Mouse (Mus musculus) stomach, embryonic 15.5 days (tissue): ENCODE measurements around the gene Sec22b. TPM values are rescaled to one million over a fixed set of nuclear protein-coding genes. Genes with fewer than 3 reads are reported as not detected.

ENCODE experiments used
- ATAC-seq: fragments of 200-750 bp; cut with Nextera tagmentation; 2 replicates; pipeline ENCODE4 v1.8.0; 2017; ENCODE audit warnings: low read depth, moderate number of reproducible peaks, moderate TSS enrichment; ENCODE audit not compliant: insufficient read depth, low FRiP score
- H3K27ac ChIP-seq: fragments of 300-500 bp; sonication (generic); 2 replicates; pipeline ENCODE4 v1.5.1; 2015; ENCODE audit warnings: mild to moderate bottlenecking, inconsistent platforms
- H3K27me3 ChIP-seq: fragments of 300-500 bp; sonication (generic); replicated peaks from 2 replicates; pipeline ENCODE4 v1.6.1; 2015; ENCODE audit warnings: inconsistent platforms
- H3K36me3 ChIP-seq: fragments of 300-500 bp; sonication (generic); 2 replicates; pipeline ENCODE4 v1.6.1; 2015; ENCODE audit warnings: inconsistent platforms
- H3K4me1 ChIP-seq: fragments of 300-500 bp; sonication (generic); 2 replicates; pipeline ENCODE4 v1.6.1; 2015; ENCODE audit warnings: inconsistent platforms
- H3K4me2 ChIP-seq: fragments of 300-500 bp; sonication (generic); 2 replicates; pipeline ENCODE4 v1.6.1; 2015; ENCODE audit warnings: mild to moderate bottlenecking, inconsistent platforms
- H3K4me3 ChIP-seq: fragments of 300-500 bp; sonication (generic); replicated peaks from 2 replicates; pipeline ENCODE4 v1.5.1; 2015; ENCODE audit warnings: inconsistent platforms
- H3K9ac ChIP-seq: fragments of 300-500 bp; sonication (generic); 2 replicates; pipeline ENCODE4 v1.6.1; 2015; ENCODE audit warnings: inconsistent platforms
- H3K9me3 ChIP-seq: fragments of 300-500 bp; sonication (generic); 2 replicates; pipeline ENCODE4 v1.6.1; 2016; ENCODE audit warnings: inconsistent platforms
- WGBS: fragments of 180-500 bp; shearing (Covaris S2); methylation state at CpG from one replicate; pipeline ENCODE4 v1.1.7; 2015; 5-methylcytosine and 5-hydroxymethylcytosine counted together
- polyA plus RNA-seq: library from polyadenylated mRNA; unstranded; fragments of >200 nt; fragmentation: Nextera tagmentation; extraction: Ambion mirVana; gene quantifications from 2 replicates; pipeline ENCODE4 v1.2.1, GENCODE M21; 2015

The Sec22b gene
- 139 and 143 TPM in 2 replicates for polyA plus RNA-seq

DNA sequence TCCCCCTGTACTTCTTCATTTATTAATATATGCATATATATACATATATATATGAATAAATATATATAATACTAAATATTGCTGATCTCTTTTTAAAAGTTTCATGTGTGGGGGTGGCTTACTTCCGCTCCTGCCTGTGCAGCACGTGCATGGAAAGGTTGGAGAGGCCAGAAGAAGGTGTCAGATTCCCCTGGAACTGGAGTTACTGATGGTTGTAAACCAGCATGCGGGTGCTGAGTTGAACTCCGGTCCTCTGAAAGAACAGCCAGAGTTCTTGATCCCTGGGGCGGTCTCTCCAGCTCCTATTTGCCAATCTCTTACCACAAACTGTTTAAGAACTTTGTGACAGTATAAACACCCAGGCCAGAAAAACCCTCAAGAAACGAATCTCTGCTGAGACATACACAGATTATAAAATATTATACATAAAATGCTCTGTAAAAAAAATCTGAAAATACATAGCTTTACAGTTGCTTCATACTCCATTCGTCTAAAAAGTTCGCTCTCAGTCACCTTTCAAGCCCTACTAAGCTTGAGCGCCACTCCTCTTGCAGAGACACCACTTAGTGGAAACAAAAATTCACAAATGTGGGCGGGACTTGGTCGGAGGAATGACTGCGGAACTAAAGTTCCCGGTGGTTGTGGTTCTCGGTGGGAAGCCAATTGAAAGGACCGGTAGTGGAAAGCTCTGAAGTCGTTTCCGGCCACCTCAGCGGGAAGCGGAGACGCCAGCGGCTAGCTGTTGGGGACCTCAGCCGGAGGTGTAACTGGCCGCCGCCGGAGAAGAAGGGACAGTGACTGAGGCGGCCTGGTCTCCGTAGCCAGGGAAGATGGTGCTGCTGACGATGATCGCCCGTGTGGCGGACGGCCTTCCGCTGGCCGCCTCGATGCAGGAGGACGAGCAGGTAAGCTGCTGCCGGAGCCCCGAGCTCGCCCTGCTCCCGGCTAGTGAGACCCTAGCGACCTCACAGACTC is at the start of gene Sec22b:
Gene Sec22b (plus strand): TSS at position 675 of the 975 bp plus-strand sequence.
- Histone ChIP-seq H3K9me3 (no peaks in the 10 kb centered on the region), H3K27ac (peak within 1 kb of the TSS; percentile 67), H3K9ac (peak within 1 kb of the TSS; percentile 82), H3K4me2 (peak within 1 kb of the TSS; percentile 81), H3K4me3 (peak within 1 kb of the TSS; percentile 78), H3K4me1 (peaks cover 9% of the 10 kb centered on the region; the same call in 1 of the 2 replicates), H3K36me3 (no peaks in the 10 kb centered on the region), H3K27me3 (no peaks in the 10 kb centered on the region)
- peak; percentile 81 for ATAC-seq
- WGBS = 2% methylated on average over 41 of the region's 41 CpGs

DNA sequence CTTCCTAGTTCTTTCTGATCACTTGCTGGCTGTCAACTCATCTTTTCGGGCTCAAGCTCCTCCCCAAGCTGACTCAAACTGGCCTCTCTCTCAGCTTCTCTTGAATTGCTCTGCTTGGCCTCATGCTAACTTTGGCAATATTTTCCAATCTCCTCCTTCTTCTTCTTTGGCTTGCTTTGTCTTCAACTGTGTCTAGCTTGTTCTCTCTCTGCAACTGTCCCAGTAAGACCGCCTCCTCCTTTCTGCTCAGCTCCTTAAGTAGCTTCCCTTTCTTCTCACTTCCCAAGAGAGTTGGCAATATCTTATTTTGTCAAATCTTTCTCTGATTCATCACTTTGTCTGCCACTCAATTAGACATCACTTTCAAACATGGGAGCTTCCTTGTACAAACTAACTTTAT is 49.2 kb upstream of the Sec22b start:
- Histone ChIP-seq H3K27me3 (no peaks in the 10 kb centered on the region), H3K4me3 (no peak overlapping the region), H3K27ac (no peak overlapping the region), H3K4me2 (no peak overlapping the region), H3K4me1 (no peaks in the 10 kb centered on the region), H3K36me3 (no peaks in the 10 kb centered on the region), H3K9ac (no peak overlapping the region), H3K9me3 (no peaks in the 10 kb centered on the region)
- no peak for ATAC-seq
- WGBS = 77% methylated on average over 2 of the region's 2 CpGs

DNA sequence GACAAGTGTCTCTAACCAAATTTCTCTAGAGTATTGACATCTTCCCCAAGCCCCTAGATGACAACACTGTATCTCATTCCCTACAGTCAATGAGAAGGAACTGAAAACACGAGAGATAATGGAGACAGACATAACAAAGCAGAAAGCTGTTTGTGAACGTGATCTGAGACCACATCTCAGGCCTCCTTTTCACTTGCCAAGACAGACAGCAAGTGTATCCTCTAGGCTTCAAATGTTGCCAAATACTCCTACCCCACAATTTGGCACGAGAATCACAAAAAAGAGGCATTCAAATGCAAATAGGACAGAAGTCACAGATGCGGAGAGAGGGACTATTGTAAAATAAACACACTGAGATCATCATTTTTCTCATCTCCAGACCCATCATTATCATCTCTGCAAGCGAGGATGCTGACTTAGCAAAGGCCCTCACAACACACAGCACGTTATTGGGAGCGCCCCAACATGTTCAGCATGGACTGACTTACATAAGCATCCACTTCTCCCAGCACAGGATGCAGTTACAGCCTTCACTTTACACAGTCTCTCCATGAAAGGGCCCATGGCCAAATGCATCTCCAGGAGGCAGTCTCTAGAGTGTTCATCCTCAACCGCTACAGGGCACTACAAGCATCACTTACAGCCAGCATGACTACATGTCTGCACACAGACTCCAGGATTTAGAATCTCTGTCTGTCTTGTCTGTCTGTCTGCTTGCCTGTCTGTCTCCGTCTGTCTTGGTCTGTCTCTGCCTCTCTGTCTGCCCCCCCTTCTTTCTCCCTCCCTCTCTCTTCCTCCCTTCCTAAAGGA is 46.2 kb upstream of the Sec22b start:
- no peaks in the 10 kb centered on the region for H3K4me1 ChIP-seq
- no peaks in the 10 kb centered on the region for H3K9me3 ChIP-seq
- no peak overlapping the region for H3K27ac ChIP-seq
- ATAC-seq = no peak
- 69% methylated on average over 9 of the region's 9 CpGs for WGBS
- H3K27me3 ChIP-seq = no peaks in the 10 kb centered on the region
- no peak overlapping the region for H3K4me3 ChIP-seq
- H3K9ac ChIP-seq = no peak overlapping the region
- H3K4me2 ChIP-seq = no peak overlapping the region
- no peaks in the 10 kb centered on the region for H3K36me3 ChIP-seq

DNA sequence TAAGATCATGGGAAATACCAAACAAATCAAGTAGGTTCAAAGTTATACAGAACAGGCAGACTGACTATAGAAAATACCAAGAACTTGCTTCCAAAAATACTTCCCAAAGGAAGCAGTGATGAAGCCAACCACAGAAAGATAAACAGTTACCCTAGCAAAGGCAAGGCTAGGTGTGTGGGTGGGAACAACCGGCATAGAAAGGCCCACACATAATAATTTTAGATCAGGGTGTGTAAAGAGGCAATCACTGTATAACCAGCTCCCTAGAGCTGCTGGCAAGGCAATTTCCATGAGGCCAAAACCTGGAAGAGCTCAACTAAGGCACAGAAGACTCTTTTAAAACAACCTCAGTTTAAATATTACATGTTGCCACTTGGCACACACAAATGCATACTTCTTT is 41.6 kb upstream of the Sec22b start:
- Histone ChIP-seq H3K36me3 (no peaks in the 10 kb centered on the region), H3K9me3 (no peaks in the 10 kb centered on the region), H3K27ac (no peak overlapping the region), H3K4me1 (no peaks in the 10 kb centered on the region), H3K4me3 (no peak overlapping the region), H3K27me3 (no peaks in the 10 kb centered on the region), H3K4me2 (no peak overlapping the region), H3K9ac (no peak overlapping the region)
- no peak for ATAC-seq
- 64% methylated on average over 1 of the region's 1 CpGs for WGBS

DNA sequence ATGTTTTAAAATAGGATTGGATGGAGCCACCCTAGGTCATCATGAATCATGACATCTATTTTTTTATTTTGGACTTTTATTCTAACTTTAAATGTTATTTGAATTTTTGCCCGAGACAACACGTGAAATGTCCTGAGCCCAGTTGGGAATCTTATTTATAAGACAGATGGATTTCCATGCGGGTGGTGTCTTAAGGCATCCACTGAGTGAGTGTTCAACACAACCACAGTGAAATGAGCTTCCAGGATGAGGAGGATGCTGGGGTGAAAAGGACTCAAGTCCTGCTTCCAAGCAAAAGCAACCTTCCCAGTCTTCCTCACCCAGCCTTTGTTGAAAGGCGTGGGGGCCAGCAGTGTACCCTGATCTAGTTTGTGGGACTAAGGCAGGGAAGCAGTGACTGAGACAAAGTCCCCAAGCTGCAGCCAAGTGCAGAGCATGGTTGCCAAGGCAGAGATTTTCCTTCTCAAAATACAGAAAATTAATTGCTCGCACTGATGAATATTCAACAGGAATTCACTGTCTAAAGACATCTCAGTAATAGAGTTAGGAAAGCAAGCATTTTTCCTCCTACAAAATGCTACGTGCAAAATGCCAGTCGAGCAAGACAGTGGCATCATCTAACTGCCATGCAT is 40.1 kb upstream of the Sec22b start:
- no peaks in the 10 kb centered on the region for H3K4me1 ChIP-seq
- WGBS = 86% methylated on average over 7 of the region's 7 CpGs
- no peak overlapping the region for H3K9ac ChIP-seq
- H3K9me3 ChIP-seq = no peaks in the 10 kb centered on the region
- no peak overlapping the region for H3K4me3 ChIP-seq
- H3K4me2 ChIP-seq = no peak overlapping the region
- no peak for ATAC-seq
- no peaks in the 10 kb centered on the region for H3K27me3 ChIP-seq
- no peaks in the 10 kb centered on the region for H3K36me3 ChIP-seq
- no peak overlapping the region for H3K27ac ChIP-seq

DNA sequence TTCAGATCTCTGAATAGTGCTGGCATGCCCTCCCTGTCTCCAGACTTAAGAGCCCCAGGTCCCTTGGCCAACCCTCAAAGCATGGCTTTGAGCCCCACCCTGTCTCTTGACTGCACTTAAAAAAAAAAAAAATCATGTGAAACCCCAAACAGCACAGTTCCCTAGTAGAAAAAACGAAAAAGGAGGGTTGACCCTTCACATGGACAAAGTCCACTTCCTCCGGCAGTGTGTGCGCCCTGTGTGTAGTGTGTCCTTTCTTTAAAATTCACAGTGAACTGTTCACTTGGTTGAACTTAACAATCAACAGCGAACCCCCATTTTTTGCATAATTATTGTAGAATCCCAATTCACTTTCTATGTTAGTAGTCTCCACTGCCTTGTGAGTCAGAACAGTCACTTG is 34.3 kb upstream of the Sec22b start:
- Histone ChIP-seq H3K4me3 (peak overlapping the region; percentile 48; the same call in 1 of the 2 replicates), H3K27ac (no peak overlapping the region), H3K9me3 (no peaks in the 10 kb centered on the region), H3K27me3 (no peaks in the 10 kb centered on the region), H3K4me1 (peaks cover 4% of the 10 kb centered on the region; the same call in 1 of the 2 replicates), H3K36me3 (no peaks in the 10 kb centered on the region), H3K9ac (no peak overlapping the region), H3K4me2 (peak overlapping the region; percentile 95; the same call in 1 of the 2 replicates)
- WGBS = 64% methylated on average over 4 of the region's 4 CpGs
- ATAC-seq = no peak

DNA sequence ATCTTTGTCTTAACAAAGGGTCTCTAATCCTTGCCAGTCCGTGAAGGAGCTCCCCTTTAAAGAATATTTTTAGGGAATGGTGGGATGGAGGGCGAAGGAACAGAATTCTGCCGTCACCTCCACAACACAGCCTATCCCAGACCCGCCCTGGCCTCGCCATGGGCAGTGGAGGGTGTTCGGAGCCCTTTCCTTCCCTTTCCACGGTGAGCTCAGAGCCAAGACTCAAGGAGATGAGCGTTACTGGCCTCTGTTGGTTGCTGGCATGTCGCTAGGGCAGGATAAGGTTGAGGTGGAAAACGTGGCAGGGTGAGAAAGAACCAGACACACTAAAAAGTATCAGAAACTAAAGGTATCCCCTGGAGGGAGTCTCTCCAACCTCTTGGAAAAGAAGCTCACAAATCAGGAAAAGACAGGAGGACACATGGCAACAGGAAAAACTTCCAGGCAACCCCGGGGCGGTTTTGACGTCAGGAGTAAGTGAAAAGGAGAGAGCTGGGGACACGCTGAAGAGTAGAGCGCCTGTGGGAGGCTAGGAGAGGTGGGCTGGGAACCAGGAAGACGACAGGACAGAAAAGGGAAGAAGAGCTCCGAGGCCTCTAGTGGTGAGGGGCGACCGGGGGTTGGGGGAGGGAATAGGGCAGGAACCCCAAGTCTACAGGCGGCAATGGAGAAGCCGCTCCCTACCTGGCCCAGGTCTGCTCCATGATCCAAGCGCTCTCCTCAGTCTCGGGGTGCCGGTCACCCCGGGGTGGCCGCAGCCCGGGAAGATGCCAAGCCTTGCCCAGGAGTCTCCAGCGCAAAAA is 33.6 kb upstream of the Sec22b start:
- peak; percentile 56; the same call in 1 of the 2 replicates for ATAC-seq
- WGBS = 4% methylated on average over 28 of the region's 28 CpGs
- Histone ChIP-seq H3K27me3 (no peaks in the 10 kb centered on the region), H3K4me2 (peak overlapping the region; percentile 95), H3K9ac (peak overlapping the region; percentile 47), H3K36me3 (no peaks in the 10 kb centered on the region), H3K9me3 (no peaks in the 10 kb centered on the region), H3K4me1 (peaks cover 4% of the 10 kb centered on the region; the same call in 1 of the 2 replicates), H3K4me3 (peak overlapping the region; percentile 48), H3K27ac (no peak overlapping the region)

DNA sequence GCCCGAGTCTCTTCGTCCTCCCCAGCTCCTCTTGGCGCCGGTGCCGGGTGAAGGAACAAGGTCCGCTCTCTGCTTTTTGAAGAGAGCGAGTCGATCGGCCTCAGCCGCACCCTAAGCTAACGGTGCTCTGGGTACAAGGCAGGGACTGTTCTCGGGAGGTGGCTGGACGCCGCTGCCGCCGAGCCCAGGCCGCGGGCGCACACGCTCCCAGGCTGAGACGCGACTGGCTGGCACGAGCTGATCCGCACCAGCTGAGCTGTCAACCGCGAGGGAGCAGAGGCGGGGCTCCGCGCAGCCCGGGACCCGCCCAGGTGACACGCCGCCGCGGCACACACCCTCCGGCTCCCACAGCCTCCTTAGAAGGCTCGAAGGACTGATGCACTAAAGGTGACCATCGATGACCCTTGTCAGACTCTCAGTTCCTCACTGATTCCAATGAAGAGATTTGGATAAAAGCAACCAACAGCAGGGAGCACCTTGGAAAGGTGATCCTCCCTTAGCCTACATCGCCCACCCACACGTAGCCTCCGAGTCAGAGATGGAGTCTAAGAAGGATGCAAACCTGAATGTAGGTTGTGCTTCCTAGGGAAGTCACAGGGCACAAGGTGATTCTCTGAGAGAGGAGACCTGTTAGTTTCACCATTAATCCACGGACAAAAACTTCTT is 32.8 kb upstream of the Sec22b start:
- peaks cover 4% of the 10 kb centered on the region; the same call in 1 of the 2 replicates for H3K4me1 ChIP-seq
- H3K36me3 ChIP-seq = no peaks in the 10 kb centered on the region
- H3K4me2 ChIP-seq = peak overlapping the region; percentile 95
- peak; percentile 89 for ATAC-seq
- H3K9ac ChIP-seq = peak overlapping the region; percentile 47
- 2% methylated on average over 42 of the region's 42 CpGs for WGBS
- no peaks in the 10 kb centered on the region for H3K27me3 ChIP-seq
- H3K9me3 ChIP-seq = no peaks in the 10 kb centered on the region
- no peak overlapping the region for H3K27ac ChIP-seq
- peak overlapping the region; percentile 48 for H3K4me3 ChIP-seq

DNA sequence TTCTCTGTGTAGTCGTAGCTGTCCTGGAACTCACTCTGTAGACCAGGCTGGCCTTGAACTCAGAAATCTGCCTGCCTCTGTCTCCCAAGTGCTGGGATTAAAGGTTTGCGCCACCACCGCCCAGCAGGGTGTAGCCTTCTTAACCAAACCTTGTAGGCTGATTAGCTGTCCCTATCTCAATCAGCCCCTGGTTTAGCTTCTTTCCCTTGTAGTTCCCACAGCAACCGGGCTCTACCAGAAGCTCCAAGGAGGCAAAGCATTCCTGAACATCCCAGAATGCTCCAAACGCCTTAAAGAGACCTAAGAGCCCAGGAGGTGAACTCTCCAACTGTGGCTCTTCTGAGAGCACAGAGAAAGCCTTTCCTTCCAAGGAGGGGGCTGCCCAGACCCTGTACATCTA is 32.3 kb upstream of the Sec22b start:
- no peaks in the 10 kb centered on the region for H3K36me3 ChIP-seq
- no peaks in the 10 kb centered on the region for H3K27me3 ChIP-seq
- peaks cover 4% of the 10 kb centered on the region; the same call in 1 of the 2 replicates for H3K4me1 ChIP-seq
- no peak for ATAC-seq
- H3K4me3 ChIP-seq = no peak overlapping the region
- no peak overlapping the region for H3K4me2 ChIP-seq
- H3K27ac ChIP-seq = no peak overlapping the region
- no peak overlapping the region for H3K9ac ChIP-seq
- 52% methylated on average over 5 of the region's 5 CpGs for WGBS
- no peaks in the 10 kb centered on the region for H3K9me3 ChIP-seq

DNA sequence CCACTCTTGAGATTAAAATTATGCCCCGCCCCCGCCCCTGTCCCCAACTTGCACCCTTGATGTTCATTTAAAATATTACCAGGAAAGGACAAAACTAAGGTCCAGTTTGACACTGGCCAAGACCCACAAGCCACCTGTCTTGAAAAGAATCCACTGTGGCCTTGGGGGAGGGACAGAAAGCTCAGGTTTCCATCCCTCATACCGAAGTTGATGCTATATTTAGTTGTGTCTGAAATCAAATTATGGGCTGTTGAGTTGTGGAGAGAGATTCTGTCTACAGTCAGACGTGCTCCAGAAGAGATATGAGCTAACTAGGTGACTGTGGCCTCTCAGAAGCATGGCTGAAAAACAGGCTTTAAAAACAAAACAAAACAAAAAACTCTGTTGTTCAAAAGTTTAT is 31.3 kb upstream of the Sec22b start:
- H3K9ac ChIP-seq = no peak overlapping the region
- WGBS = 67% methylated on average over 4 of the region's 4 CpGs
- no peaks in the 10 kb centered on the region for H3K27me3 ChIP-seq
- no peaks in the 10 kb centered on the region for H3K9me3 ChIP-seq
- no peak overlapping the region for H3K4me3 ChIP-seq
- H3K36me3 ChIP-seq = no peaks in the 10 kb centered on the region
- H3K27ac ChIP-seq = no peak overlapping the region
- no peak for ATAC-seq
- peaks cover 4% of the 10 kb centered on the region; the same call in 1 of the 2 replicates for H3K4me1 ChIP-seq
- no peak overlapping the region for H3K4me2 ChIP-seq
